Mouse (Mus musculus) midbrain, embryonic 13.5 days (tissue): ENCODE results near the gene Eef2kmt. TPM values are rescaled to one million over a fixed set of nuclear protein-coding genes. Genes with fewer than 3 reads are reported as not detected.

Source experiments
- microRNA-seq: library from miRNA; unstranded; fragments of <30 nt; microRNA quantifications from one replicate; pipeline ENCODE4, GENCODE M21; 2016
- polyA plus RNA-seq: library from polyadenylated mRNA; unstranded; fragments of >200 nt; fragmentation: Nextera tagmentation; extraction: Ambion mirVana; gene quantifications from 2 replicates; pipeline ENCODE4 v1.2.1, GENCODE M21; 2015

The Eef2kmt gene
- polyA plus RNA-seq, 1 experiment from 2014 or later, result 8.5 TPM

Small RNA genes lying within 50 kb of the gene (microRNA-seq; reads per million reads assigned to microRNA genes)
- not detected for gene Gm23689
- gene Gm26095, result not detected
- not detected for gene Mir6364

Other genes with a start within 250 kb of the Eef2kmt start
- gene Smim22, start 248.7 kb downstream of the Eef2kmt start, polyA plus RNA-seq, result 0.81 TPM in 1 of 2 replicates, not detected in the other
- gene Rogdi, start 242.4 kb downstream of the Eef2kmt start, polyA plus RNA-seq, result 137 and 139 TPM in 2 replicates
- 228 and 230 TPM in 2 replicates for gene Glyr1, start 206.1 kb downstream of the Eef2kmt start, polyA plus RNA-seq
- 17.6 and 19.6 TPM in 2 replicates for gene Ubn1, start 205.9 kb downstream of the Eef2kmt start, polyA plus RNA-seq
- gene Ppl, start 123.6 kb downstream of the Eef2kmt start, polyA plus RNA-seq, result 0.12 and 0.13 TPM in 2 replicates
- gene Sec14l5, start 108.9 kb downstream of the Eef2kmt start, polyA plus RNA-seq, result 0.98 and 1.1 TPM in 2 replicates
- 8.6 and 10.1 TPM in 2 replicates for gene Nagpa, start 52.0 kb downstream of the Eef2kmt start, polyA plus RNA-seq
- 11.7 and 12.2 TPM in 2 replicates for gene AU021092, start 33.7 kb downstream of the Eef2kmt start, polyA plus RNA-seq
- gene Alg1, start 22.4 kb downstream of the Eef2kmt start, polyA plus RNA-seq, result 30.8 and 35.3 TPM in 2 replicates